Mouse (Mus musculus) cerebellum, adult 11 months (tissue): ENCODE data around the gene D17Wsu92e.

Source experiments
- DNase-seq: peaks from one replicate; pipeline ENCODE4 v3.0.0; 2022

The D17Wsu92e gene

DNA sequence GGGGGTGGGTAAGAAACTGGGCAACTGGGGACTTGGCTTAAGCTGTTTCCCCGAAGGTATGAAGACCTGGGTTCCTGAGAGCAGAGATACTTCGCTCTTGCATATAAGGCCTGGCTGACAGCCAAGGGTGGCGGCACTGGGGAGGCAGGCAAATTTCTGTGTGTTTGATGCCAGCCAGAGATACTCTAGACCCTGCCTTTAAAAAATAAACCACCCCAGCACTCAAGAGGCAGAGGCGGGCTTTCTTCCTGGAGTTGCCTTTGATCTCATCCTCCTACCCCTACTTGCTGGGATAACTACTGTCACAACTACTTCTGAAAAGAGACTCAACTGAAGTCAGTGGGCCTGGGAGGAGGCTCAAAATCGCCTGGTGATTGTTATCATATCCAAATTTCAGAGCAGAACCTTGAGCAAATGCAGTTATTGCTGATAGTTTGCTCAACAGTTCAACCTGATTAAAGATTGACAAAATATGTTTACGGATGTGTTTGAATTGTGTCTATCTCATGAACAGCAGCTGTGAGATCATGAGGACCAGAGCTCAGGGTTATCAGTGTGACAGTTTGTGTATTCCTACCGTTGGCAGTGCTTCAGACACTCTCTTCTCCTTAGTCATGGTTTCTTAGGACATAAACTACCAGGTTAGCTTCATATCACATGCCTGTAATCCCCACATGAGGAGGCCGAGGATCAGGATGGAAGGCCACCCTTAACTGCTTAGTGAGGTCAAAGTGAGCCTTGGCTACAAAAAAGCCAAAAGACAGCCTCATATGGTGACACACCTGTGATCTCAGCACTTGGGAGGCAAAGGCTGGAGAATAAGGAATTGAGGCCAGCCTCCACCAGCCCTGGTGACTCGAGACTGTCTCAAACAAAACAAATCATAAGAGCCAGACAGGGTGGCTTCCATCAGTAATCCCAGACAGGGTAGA lies 1.2 kb upstream of the D17Wsu92e start:
- DNase-seq, result peak; percentile 48

DNA sequence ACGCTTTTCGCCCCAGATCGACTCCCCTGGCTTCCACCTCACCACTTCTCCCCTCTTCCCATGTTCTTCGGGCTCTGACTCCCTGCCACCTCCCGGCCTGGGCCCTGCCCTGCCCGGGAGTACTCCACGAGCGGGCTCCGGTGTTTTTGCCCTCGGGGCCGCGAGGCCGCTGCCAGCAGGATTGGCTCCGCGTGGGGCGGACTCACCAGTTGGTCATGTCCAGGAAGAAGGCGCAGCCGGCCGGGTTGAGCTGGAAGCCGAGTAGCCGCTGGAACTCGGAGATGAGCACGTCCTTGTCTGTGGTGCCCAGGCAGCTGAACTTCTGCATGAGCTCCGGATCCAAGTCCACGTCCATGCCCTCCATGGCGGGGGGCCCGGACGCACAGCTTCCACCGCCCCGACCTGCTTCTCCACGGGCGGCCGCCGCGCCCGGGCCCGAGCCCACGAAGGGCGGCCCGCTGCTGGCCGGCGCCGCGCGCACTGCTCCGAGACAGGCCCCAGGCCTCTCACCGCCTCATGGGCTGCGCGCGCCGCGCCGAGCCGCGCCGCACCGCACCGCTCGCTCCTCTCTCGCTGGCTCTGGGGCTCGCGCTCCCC lies 379 bp downstream of the D17Wsu92e start:
- peak; percentile 66 for DNase-seq

DNA sequence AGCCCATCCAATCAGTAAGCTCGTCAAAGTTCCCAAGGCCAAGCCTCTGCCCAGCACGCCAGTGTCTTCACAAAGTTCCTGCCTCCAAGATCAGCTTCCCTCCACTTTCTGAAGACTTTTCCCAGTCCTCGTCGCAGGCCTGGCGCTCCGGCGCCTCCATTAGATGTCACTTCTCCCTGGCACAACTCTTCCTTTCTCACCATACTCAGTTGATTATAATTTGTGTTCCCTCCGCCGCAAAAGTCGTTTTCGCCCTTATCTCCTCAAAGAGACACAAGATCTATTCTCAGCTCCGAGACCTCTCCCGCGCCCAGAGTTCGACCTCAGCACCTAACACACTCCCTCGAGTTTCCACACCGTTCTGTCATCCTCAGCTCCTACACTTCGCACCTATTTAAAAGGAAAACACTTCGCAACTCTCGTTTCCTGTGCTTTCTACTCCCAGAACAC lies 902 bp downstream of the D17Wsu92e start:
- no peak for DNase-seq

DNA sequence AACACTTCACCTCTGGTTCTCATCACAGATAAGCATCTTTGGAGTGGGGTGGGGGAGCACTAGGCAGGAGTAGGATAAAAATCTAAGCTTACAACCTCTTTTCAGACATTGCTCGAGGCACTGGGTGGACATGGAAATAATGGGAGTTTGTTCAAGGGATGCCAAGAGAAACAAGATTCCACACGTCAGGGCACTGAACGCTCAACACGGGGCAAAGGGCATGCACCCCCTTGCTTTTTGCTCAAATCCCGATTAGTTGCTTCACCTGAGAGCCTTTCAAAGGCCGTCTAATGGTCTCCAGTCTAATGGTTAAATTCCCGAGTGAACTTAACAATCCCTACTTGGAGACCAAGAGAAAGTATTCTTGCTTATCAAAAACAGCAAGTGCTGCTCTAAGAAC lies 1.4 kb downstream of the D17Wsu92e start:
- no peak for DNase-seq

DNA sequence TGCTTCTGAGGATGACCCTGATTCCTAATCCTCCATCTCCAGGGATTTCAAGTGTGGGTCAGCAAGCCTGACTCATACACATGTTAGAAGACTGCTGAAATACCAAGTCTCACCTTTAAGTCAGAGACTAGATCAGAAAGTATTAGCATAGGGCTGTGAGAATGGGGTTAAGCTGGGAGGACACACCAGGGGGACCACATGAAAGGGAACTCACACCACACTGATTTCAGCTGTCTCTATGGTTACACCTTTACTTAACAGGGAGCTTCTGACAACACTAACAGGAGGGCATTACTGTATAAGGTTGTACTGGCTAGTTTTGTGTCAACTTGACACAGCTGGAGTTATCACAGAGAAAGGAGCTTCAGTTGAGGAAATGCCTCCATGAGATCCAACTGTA lies 5.8 kb downstream of the D17Wsu92e start:
- DNase-seq, result no peak

DNA sequence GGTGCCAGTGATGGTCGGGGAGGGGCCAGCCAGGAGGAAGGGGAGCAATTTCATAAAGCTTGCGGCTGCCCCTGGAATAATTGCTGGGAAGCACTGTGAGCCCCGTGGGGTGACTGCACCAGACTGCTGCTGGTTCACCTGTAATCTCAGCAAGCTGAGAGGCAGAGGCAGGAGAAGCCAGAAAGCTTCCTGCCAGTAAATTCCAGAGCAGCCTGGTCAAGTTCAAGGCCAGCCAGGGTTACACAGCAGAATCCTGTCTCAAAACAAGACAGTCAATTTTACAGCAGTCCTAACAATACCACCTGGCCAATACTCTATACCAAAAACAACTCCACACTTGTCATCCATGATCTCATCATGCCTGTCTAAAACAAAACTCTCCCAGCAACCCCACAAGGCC lies 8.5 kb downstream of the D17Wsu92e start:
- DNase-seq, result no peak

DNA sequence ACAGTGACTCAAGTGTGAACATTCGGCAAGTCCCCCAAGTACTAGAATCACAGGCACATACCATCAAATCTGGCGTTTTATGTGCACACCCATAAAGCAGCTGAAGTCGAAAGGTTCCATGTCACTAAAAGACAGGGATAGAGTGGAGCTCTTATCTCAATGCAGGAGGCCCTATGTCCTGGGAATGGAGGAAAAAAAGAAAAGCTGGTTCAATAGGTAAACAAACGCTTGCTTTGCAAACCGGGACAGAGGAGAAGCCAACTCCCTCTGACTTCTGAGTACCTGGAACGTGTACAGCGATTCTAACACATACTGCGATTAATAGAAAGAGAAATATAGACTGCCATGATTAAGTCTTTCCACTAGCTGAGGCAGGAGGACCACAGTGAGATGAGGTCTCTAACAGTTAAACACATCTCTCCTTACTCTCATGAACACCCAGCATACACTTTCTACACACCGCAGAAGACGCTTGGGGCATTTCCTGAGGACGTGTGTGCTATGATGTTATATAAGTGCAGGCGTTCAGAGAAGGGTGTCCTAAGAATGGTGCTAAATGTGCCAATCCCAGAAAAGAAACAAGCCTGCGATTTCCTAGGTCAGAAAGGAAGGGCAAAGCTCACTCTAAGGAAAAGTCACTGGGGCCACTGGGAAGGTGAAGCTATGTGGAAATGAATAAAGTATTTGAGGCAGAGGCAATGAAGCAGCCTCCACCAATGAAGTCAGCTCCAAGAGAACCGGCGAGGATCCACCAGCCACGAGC lies 9.7 kb downstream of the D17Wsu92e start:
- no peak for DNase-seq

DNA sequence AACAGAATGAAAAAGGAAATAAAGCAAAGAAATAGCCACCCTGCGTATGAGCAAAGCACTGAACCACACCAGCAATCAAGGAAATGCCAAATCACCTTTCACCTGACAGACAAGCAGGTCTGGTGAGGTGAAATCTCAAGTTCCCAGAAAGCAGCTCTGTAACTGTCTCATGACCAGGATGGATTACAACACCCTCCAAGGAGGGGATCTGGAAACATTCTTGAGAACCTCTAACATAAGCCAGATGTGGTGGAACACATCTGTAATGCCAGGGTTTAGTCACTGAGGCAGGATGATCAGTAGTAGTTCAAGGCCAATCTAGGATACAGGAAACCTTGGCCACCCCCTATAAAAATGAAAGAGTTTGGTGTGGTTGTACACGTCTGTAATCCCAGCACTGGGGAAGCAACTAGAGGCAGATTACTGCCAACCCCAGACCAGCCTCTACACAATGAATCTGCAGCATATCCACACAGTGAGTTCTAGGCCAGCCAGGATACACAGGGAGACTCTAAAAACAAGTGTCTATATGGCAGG lies 12.8 kb downstream of the D17Wsu92e start:
- DNase-seq, result no peak

DNA sequence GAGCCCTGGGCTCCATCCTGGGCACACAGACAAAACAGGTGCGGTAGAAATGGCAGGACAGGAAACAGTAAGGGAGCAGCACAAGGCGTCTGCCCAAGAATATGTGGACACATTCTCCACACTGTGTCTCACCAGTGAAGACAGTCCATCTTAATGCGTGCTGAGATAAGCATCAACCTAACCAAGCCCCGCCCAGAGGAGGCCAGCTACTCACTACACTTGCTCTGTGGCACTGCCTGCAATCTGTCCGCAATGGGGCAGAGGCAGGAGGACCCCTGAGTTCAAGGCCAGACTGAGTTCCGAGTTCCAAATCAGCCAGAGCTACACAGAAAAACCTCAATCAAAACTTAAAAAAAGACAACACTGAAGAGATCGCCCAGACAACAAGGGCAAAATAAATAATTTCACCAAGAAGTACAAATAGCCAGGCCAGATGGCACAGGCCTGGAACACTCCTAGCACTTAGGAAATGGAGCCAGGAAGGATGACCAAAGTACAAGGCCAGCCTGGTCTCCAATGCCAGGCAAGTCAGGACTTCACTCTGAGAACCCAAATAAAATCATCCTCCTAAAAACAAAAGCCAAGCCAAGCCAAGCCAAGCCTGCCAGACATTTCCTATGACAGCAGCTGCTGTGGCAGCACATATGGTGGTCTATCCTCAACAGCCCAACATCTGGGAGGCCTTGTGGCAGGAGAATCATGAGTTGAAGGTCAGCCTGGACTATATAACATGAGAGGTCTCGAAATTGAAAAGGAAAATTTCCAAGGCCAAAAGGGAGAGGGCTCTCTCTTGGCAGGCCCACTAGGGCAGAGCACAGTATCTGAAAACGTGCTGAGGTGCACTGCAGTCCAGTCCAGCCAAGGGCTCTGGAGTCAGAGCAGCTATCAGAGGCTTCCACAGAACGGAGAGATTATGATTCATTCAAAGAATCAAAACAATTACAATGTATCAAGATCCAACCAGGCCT lies 15.4 kb downstream of the D17Wsu92e start:
- DNase-seq, result peak; percentile 38

DNA sequence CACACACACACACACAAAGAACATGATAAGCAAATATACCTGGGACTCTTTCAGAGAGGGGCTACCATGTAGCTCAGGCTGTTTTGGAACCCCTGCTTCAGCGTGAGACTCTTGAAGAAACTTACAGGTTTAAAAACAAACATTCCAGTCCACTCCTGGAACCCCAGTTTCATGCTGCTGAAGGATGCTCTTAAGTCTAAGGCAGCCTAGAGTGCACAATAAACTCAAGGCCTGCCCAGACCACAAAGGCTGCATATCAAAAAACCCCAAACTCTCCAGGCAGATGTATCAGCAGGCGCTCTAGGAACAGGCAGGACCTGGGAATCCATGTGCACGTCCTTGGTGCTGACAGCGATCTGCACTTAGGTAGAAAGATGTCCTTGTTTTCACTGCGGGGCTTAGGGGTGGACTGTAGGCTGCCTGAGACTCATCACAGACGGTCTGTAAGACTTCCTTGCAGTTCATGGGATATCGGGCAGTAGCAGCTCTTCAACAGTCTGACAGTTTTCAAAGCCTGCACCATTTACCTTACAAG lies 16.2 kb downstream of the D17Wsu92e start:
- DNase-seq, result no peak

DNA sequence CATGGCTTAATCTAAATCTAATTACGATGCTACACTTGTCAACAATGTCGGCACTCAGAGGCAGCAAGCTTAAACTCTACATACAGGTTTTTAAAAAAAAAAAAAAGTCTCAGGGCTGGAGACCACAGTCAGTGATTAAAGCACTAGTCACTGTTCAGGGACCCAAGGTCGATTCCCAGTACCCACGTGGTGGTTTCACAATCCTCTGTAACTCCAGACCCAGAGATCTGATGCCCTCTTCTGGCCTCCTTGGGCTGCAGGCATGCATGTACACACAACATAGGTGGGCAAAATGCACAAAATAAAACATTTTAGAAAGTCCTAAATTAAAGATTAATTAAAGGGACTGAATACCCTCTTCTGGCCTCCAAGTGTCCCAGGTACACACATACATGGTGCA lies 16.7 kb downstream of the D17Wsu92e start:
- no peak for DNase-seq

DNA sequence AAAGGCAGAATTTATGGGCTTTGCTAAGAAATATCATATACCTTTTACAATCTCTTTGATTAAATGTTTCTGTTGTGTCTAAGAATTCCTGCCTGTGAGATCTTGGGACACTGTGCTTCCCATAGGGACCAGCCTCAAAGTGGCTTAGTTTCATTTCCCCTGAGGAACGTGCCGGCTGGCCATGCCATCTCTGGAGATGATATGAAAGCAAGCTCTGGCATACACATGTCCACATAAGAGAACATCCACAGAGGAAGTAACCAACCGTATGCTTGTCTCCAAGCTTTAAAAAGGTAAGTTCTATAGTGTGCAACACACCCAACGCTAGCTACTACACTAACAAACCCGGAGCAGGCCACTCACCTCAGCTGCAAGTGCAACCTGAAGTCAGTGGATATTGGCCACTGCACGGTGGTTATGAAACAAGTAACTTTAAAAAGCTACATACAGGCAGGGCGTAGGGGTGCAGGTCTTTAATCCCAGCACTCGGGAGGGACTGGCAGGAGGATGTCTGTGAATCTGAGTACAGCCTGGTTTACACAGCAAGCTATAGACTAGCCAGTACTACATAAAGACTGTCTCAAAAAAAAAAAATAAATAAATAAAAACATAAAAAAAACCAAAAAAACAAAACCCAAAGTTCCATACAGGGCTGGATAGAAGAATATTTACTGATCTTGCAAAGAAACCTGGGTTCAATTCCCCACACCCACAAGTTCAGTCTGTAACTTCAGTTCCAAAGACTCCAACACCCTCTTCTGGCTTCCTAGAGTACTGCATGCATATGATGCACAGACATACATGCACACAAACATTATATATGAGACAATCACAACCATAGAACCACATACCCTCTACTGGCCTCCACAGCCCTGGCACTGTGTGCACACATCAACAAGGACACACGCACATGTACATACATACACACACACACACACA lies 19.5 kb downstream of the D17Wsu92e start:
- DNase-seq, result no peak

DNA sequence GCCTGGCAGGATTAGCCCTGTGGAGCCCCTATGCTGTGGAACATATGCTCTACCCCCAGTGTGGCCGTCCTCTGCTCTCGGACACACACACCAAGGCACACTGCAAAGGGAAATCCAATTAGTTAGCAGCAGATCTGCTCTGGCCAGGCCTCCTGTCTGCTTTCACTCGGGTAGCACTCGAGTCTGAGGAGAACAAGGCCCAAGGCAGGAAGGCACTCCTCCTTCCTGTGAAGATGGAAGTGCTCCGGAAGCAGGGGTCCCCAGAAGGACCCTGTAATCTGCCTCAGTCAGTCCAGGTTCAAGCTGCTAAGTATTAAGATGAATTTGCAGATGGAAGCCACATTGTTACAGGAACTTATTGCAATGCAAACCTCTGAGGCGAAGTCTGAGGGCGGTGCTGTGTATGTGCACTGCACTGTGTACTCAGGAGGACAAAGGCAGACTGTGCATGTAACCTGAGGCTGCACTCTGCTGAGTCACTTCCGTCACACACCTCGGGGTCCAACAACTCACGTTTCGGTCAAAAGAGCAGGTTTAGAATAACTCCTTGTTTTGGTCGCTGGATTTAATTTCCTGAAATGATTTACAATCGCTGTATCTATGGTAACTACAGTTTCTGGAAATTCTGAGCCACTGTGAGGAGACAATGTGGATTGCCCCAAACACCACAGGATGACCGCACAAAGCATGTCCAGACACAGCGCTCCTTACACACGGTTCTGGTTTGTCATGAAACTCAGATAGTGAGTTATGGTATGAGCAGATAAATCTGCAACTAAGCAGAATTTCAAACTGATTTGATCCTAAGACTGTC lies 20.5 kb downstream of the D17Wsu92e start:
- DNase-seq, result no peak

DNA sequence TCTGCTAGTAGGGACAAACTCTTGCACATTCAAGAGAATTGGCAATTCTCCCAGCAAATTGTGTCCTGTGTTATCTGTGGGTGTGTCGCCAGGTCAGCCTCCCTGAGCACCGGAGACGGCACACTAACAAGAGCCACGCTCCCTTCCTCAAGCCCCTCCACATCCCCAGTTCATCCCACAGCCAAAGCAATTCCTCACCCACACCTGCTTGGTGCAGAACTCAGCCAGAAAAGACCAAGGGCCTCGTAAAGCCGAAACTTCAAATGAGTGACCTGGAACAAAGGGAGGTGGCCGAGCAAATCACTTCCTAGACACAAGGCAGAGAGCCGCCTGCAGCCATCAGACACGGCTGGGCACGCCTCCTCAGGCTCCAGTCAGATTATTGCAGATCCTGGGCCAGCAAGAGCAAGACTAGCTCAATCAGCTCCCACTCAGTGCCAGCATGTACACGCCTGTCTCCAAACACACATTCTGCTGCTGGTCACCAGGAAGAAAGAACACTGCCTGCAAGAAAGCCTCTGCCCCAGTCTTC lies 23.0 kb downstream of the D17Wsu92e start:
- peak; percentile 23 for DNase-seq

DNA sequence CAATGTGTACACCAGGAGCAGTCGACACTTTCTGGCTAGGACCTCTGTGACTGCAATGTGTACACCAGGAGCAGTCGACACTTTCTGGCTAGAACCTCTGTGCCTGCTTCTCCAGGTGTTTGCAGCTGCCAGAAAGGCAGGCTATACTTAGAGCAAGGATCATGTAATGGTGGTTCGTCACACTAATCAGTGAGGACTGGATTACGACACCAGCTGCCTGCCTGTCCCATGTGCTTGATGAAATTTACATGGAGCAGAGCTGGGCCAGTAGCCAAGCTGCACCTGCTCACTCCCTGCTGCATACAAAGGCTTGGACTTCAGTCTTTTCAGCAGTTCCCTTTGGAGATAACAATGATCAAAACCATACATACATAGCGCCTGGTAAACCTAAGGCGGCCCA lies 23.7 kb downstream of the D17Wsu92e start:
- DNase-seq, result peak; percentile 39

DNA sequence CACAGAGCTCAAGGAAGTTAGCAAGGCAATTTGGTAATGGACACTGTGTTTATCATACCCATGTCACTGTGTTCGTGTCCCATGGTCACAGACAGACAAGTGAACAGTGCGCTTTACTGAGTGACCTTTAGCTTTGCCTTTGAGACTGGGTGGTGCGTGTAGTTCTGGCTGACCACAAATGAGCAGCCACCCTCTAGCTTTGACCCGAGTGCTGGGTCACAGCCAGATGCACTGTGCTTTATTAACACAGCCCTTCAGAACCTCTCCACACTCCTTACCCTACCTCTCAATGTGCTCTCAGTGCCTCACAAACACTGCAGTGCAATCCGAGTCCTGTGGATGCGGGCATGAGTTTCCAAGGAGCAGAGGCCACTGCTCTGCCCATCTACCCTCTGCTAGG lies 27.3 kb downstream of the D17Wsu92e start:
- no peak for DNase-seq

DNA sequence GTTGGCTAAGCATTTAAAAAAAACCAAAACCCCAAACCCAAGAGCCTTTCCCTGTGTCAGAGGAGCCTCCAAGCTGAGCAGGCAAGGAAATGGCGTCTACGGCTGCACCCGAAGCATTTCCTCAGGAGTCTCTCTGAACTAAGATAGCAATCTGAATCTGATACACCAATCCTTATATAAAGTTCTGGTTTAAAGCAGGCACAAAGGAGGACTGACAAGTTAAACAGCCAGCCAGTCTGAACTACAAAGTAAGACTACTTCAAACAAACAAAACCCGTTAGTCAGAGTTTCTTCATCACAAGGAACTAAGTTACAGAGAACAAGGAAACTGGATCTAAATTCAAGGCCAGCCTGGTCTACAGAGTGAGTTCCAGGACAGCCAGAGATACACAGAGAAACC lies 27.9 kb downstream of the D17Wsu92e start:
- DNase-seq, result no peak

DNA sequence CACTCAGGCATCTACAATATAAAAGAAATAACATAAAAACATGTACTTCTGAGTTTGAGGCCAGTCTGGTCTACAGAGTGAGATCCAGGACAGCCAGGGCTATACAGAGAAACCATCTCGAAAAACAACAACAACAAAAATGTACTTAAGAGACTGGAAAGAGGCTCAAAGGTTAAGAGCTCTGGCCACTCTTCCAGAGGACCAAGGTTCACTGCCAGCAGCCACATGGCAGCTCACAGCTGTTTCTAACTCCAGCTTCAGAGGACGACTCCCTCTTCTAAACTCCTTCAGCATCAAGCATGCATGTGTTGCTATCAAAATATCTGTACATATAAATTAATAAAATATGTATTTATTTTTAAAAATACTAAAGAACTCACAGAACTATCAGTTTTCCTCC lies 28.9 kb downstream of the D17Wsu92e start:
- no peak for DNase-seq

DNA sequence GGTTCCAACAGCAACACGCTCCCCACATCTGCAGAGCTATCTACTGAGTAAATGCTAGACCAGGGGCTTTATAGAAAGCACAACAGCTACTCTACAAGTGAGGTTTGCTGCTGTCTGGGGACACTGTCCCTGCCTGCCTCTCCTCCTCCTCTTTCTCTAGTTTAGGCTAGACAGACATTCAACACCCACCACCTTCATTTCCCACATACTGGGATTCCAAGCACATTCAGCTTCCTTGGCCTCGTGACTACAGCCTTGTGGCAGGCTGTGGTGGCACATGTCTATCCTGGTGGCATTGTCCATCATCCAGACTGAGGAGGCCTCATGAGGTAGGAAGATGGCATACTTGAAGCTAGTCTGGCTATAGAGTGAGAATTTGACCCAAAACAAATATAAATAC lies 29.5 kb downstream of the D17Wsu92e start:
- DNase-seq, result no peak

DNA sequence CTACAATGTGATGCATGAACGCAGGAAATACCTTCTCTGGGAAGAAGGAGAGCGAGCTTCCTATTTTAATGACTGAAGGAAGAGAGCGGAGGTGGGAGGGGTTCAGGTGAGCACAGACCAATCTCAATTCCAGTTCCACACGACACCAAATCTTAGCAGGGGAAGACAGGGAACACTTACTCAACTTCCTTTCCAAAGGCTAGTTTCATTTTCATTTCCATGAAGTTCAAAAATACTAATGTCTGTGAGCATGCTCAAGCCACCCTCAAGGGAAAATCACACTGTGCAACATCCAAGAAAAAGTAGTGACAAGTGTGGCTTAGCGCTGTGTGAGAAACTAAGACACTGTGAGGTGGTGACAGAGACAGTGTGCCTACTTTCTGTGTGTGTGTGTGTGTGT lies 30.4 kb downstream of the D17Wsu92e start:
- no peak for DNase-seq
